Mouse (Mus musculus): Measurements from ENCODE around the gene Pkdcc.
A peak's percentile ranks its signal among the peaks of the same experiment; 100 is the strongest.

Gene Pkdcc

GRCm38 (mm10) chr17:83212422-83212821 lies 2.7 kb upstream of the Pkdcc start:
- no peak for DNase-seq (ENCODE audit: low spot score in 2 of 2)

DNA sequence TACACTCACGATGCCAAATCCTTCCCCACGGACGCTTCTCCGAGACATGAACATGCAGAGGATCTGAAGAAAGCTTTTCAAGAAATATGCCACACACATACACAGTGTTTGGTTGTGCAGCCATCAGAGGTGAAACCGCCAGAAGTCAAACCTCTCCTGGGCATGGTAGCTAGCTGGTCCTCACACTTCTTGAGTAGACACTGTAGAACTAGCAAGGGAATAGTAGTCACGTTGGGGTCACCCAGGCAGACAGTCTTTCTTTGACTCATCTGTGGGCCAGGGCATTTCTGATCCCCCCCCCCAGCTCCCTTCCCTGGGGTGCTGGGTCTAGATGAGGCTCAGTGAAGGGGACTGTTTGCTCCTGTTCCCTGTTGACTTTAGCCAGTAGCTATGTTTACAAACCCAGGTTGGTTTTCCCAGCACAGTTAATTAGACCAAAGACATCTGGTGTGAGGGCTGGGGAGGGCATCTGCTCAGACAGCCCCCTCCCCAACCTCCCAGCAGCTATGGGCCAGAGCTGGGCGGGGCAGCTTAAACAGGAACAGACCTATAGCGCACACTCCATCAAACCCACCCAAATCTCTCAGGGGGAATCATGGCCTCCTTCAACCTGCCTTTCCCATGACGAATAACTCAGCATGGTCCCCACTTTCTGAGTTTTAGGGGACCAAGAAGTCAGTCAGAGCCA lies 1.7 kb upstream of the Pkdcc start:
- DNase-seq (ENCODE audit: low spot score in 2 of 2): no peak

DNA sequence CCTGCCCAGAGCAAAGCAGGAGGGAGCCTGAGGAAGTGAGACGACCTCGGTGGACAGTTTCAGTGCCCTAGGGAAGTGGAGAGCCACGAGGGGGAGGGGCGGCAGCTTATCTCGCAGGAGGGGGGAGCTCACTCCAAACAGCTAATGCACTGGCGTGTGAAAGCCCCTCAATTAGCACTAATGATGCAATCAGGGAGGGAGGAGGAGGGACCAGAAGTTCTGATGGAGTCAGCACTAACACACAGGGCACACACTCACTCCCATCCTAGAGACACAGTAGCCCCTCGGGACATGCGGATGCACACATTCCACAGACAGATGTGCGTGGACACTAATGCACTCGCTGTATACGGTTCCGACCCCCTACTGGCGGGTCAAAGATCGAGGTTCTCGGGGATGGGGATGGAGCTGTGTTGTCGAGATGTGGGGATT lies 915 bp upstream of the Pkdcc start:
- DNase-seq (ENCODE audit: low spot score in 2 of 2): peak; percentile 70 to 71

DNA sequence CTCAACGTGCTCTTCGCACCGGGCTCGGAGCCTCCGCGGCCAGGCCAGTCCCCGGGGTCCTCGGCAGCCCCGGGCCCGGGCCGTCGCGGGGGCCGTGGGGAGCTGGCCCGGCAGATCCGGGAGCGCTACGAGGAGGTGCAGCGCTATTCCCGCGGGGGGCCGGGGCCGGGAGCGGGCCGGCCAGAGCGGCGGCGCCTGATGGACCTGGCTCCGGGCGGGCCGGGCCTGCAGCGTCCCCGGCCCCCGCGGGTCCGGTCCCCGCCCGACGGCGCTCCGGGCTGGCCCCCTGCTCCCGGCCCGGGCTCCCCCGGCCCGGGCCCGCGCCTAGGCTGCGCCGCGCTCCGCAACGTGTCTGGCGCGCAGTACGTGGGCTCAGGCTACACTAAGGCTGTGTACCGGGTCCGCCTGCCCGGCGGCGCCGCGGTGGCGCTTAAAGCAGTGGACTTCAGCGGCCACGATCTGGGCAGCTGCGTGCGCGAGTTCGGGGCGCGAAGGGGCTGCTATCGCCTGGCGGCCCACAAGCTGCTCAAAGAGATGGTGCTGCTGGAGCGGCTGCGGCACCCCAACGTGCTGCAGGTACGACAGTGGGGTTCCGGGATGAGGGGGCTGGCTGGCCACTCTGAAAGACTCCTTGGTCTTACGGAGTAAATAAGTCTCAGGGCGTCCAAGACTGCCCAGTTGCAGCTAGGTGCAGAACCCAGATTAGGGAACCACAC lies 595 bp downstream of the Pkdcc start:
- no peak for DNase-seq (ENCODE audit: low spot score in 2 of 2)

- DNase-seq (ENCODE audit: low spot score in 2 of 2): no peak
These were observed 1.3 kb downstream of the Pkdcc start for GRCm38 (mm10) chr17:83216251-83216919.

- no peak for DNase-seq (ENCODE audit: low spot score in 2 of 2)
These were observed 3.1 kb downstream of the Pkdcc start for GRCm38 (mm10) chr17:83218189-83218588.

- no peak for DNase-seq (ENCODE audit: low spot score in 2 of 2)
These were observed 3.6 kb downstream of the Pkdcc start for GRCm38 (mm10) chr17:83218722-83219121.

DNA sequence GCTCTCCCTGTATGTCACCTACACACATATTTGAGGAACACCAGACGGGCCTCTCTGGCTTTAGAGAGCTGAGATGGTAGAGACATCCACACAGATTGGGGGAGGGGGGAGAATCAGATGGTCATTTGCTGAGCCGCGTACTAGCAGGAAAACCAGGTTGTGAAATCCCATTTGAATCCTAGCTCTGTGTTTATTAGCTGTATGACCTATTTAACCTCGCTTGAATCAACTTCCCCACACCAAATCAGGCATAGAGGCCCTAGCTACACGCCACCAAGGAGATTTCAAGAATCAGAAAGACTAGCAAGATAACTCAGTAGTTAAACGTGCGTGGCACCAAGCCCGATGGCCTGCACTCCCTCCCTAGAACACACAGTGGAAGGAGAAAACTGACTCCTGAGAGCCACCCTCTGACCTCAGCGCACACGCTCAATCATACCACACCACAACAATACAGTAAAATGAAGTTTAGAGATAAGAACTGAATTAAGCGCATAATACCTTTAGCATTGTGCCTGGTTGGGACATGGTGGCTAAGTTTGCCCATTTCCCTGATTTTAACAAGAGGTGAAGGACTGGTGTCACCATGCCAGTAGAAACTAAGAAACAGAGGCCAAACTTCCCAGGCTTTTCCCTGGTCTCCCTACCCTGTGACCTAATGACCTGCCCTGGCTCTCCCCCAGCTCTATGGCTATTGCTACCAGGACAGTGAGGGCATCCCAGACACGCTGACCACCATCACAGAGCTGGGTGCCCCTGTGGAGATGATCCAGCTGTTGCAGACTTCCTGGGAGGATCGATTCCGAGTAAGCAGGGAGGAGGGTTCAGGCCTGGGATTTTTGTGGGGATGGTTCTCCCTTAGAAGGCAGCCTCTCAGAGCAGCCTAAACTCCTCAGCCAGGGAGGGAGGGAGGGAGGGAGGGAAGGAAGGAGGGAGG lies 4.5 kb downstream of the Pkdcc start:
- DNase-seq (ENCODE audit: low spot score in 2 of 2): peak; percentile 60 to 64

GRCm38 (mm10) chr17:83220954-83221538 lies 6.0 kb downstream of the Pkdcc start:
- DNase-seq (ENCODE audit: low spot score in 2 of 2): peak; percentile 72

DNA sequence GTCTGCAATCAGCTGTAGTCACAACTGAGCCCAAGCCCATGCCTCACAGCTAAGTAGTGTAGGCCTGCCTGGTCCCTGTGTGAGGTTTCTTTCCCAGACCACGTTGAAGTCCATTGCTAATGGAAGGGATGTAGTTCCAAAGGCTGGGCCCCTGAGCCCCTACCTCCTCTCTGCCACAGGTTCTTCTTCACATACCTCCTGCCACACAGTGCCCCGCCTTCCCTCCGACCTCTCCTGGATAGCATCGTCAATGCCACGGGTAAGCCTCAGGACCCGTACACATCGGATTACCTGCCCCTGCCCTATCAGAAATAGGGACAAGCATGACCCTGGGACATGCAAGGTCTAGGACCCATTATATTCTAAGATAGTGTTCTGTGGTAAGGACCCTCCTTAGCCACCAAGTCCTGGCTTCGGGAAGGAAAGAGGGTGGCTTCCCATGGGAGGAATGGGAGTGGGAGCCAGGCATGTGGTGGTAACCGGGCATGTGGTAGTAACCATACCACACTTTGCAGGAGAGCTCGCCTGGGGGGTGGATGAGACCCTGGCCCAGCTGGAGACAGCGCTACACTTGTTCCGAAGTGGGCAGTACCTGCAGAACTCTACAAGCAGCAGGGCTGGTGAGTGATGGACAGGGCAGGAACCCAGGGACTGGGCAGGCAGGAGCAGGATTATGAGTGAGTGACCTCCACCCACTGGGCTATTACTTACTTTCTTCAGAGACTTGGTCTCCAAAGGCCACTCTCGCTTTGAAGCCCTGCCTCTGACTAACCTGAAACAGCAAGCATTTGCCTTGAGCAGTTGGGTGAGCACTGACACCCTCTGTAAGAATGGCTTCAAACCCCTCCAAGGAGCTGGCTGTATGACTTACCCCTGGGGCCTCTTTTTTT lies 6.8 kb downstream of the Pkdcc start:
- DNase-seq (ENCODE audit: low spot score in 2 of 2): no peak

DNA sequence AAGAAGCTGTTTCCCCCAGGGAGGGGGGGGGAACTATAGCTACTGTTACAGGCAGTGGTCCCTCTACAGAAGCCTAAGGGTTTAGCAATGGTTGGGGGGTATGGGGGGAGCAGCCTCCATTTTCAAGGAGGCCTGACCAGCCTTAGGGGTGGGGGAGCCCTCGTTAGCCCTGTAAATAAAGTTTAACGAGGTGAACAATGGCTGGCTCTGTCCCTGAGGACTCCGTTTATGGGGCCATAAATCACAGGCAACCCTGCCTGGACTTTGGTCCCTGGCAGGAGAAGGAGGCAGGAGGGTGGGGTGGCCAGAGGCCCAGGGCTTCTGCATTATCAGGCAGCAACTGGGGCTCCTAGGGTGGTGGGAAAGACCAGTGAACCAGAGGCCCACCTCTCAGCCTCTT lies 7.6 kb downstream of the Pkdcc start:
- DNase-seq (ENCODE audit: low spot score in 2 of 2): no peak

GRCm38 (mm10) chr17:83224451-83224971 lies 9.4 kb downstream of the Pkdcc start:
- DNase-seq (ENCODE audit: low spot score in 2 of 2): no peak

GRCm38 (mm10) chr17:83226395-83226986 lies 11.4 kb downstream of the Pkdcc start:
- no peak for DNase-seq (ENCODE audit: low spot score in 2 of 2)

DNA sequence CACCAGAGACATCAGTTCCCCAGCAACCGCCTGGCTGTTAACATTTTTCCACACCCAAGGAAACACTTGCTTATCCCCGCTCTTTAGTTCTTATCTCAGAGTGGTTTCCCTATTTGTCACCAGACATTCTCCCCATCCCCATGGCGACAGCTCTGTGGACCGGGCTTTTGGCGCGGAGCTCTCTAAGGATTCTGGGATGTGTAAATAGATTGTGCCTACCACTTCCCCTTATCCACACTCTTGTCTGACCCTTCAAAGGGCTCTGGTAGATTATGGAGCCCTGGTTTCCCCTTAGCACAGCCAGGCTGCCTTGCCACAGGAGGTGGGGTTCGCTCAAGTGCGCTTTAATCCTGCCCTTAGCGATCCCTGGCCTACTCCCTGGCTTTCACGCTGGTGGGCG lies 16.3 kb downstream of the Pkdcc start:
- DNase-seq (ENCODE audit: low spot score in 2 of 2): no peak

GRCm38 (mm10) chr17:83235227-83235626 lies 20.1 kb downstream of the Pkdcc start:
- no peak for DNase-seq (ENCODE audit: low spot score in 2 of 2)

- DNase-seq (ENCODE audit: low spot score in 2 of 2): no peak
These were observed 21.1 kb downstream of the Pkdcc start for GRCm38 (mm10) chr17:83236202-83236601.

DNA sequence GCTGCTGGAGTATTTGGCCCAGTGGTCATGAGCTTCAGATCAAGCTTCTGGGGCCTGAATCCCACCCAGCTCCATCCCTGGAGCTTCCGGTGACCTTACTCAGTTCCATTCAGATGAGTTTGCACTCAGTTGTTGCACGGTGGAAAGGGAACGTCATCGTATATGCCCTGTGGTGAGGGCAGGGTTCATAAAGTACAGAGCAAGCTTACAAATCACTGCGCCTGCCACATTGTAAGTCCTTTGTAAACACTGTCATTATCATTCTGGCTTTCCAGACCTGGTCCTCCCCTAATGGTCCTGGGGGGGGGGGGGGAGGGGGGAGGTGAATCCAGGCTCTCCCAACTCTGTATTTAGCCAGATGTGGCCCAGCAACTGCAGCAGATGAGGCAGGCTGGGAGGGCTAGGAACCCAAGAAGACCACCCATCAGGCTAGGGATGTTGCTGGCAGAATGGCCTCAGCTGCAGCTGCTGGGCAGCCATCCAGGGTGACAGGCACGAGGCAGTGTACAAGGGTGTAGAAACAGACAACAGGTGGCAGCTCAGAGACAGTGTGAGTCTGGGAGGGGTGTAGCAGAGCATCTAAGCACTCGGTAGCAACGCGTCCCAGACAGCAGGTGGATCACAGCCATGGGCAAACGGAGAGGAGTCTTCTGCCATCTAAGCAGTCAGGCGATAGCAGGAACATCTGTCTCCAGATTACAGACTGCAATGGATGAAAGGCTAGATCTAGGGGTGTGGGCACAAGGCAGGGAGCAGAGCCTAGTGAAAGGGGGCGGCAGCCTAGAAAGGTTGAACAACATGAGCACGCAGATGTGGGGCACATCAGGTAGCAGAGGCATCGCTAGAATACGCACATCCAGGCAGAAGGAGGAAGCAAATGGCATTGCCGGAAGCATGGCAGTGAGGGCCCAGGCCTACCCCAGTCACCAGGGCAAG lies 23.3 kb downstream of the Pkdcc start:
- no peak for DNase-seq (ENCODE audit: low spot score in 2 of 2)

GRCm38 (mm10) chr17:83244502-83244901 lies 29.4 kb downstream of the Pkdcc start:
- no peak for DNase-seq (ENCODE audit: low spot score in 2 of 2)

GRCm38 (mm10) chr17:83245460-83245859 lies 30.4 kb downstream of the Pkdcc start:
- no peak for DNase-seq (ENCODE audit: low spot score in 2 of 2)

All from heart, adult 9 months (tissue).